Comparison of ENCODE assay signal across 11 mouse cellular contexts in the genomic region with DNA sequence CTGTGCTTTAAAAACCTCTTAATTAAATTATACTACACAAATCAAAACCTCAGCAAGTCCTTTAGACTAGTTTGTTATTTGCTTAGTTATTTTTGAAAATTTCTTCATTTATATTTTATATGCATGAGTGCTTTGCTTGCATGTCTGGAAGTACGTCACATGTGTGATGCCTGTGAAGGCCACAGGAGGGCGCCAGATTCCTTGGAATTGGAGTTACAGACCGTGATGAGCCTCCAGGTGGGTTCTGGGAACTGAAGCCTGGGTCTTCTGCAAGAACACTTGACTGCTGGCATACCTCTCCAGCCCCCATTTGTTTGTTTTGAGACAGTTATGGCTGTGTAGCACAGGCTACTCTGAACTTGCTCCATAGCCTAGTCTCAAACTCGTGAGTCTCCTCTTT. TPM values are rescaled to one million over a fixed set of nuclear protein-coding genes. Genes with fewer than 3 reads are reported as not detected.
A peak's percentile ranks its signal among the peaks of the same experiment; 100 is the strongest.
DNase-seq lines count a peak whose midpoint lies in the region; ATAC-seq and TF ChIP-seq lines count a peak whose summit lies in the region.
"Had no signal": no experiment of that assay in that cellular context is flagged by ENCODE, and none has a peak within 500 bp of the region (broad histone marks: within the 10 kb centered on the region; RNA-seq: fewer than 3 reads in every experiment).

No protein-coding gene starts in this region.

- no peaks in the 10 kb centered on the region for H3K9me3 ChIP-seq in midbrain, postnatal 0 days (ENCODE audit: low read length)
- H3K9me3 ChIP-seq in midbrain, embryonic 15.5 days = no peaks in the 10 kb centered on the region
- H3K9me3 ChIP-seq in MEL (replicated peaks; ENCODE audit: insufficient read depth, low read length) = no peaks in the 10 kb centered on the region
- H3K9me3 ChIP-seq: midbrain, embryonic 13.5 days had no signal

- peak; percentile 36 for TF ChIP-seq CTCF in midbrain, postnatal 0 days (IDR thresholded peaks at IDR 0.05)
- TF ChIP-seq CTCF in MEL (IDR thresholded peaks at IDR 0.05 in 2 of 3, conservative IDR thresholded peaks at IDR 0.05 in 1 of 3; ENCODE audit: control insufficient read depth in 1 of 3, insufficient read depth in 1 of 3, low read depth in 2 of 3, low read length in 3 of 3, poor library complexity in 1 of 3, severe bottlenecking in 1 of 3) = peak; percentile 44 to 58 (median 53)
- peak; percentile 82; the same call in 1 of the 2 replicates for TF ChIP-seq CTCF in testis, adult 2 months (IDR thresholded peaks at IDR 0.05; ENCODE audit: control insufficient read depth, insufficient read depth, insufficient replicate concordance, low read depth, low read length)

- H3K27me3 ChIP-seq in midbrain, postnatal 0 days (ENCODE audit: insufficient read depth, low read length) = no peaks in the 10 kb centered on the region
- H3K27me3 ChIP-seq in midbrain, embryonic 15.5 days (replicated peaks) = no peaks in the 10 kb centered on the region
- H3K27me3 ChIP-seq in MEL (ENCODE audit: control insufficient read depth in 1 of 2, insufficient read depth in 2 of 2, low read length in 2 of 2) = no peaks in the 10 kb centered on the region
- H3K27me3 ChIP-seq in testis, adult 2 months (ENCODE audit: control insufficient read depth, insufficient read depth, low read length) = no peaks in the 10 kb centered on the region

- ATAC-seq in midbrain, postnatal 0 days (ENCODE audit: low FRiP score) = no peak
- ATAC-seq in midbrain, embryonic 15.5 days (replicated peaks) = no peak
- no peak for ATAC-seq in erythroid progenitor cell, adult 5-6 weeks (replicated peaks; ENCODE audit: low FRiP score, poor library complexity, severe bottlenecking)
- ATAC-seq: midbrain, embryonic 13.5 days had no signal

- peak; percentile 52 for TF ChIP-seq RAD21 in MEL (IDR thresholded peaks at IDR 0.05; ENCODE audit: low read depth, low read length)

- no peaks in the 10 kb centered on the region for H3K4me1 ChIP-seq in midbrain, postnatal 0 days (ENCODE audit: insufficient read depth, low read length)
- H3K4me1 ChIP-seq in midbrain, embryonic 15.5 days = 0 out of 2 replicates have a peak, but pooled peaks cover 5% of the 10 kb centered on the region
- peaks cover 0 to 2% of the 10 kb centered on the region in 2 experiments; a peak in 1 of 4 replicates for H3K4me1 ChIP-seq in MEL (ENCODE audit: control insufficient read depth in 1 of 2, insufficient read depth in 2 of 2, low read length in 2 of 2)
- no peaks in the 10 kb centered on the region; the same call in 1 of the 2 replicates for H3K4me1 ChIP-seq in testis, adult 2 months (ENCODE audit: control insufficient read depth, insufficient read depth, low read length)

- no peak for TF ChIP-seq POLR2A in MEL (IDR thresholded peaks at IDR 0.05; ENCODE audit: control insufficient read depth in 1 of 2, insufficient read depth in 1 of 2, low read depth in 1 of 2, low read length in 2 of 2, poor library complexity in 1 of 2)
- TF ChIP-seq POLR2A in testis, adult 2 months (IDR thresholded peaks at IDR 0.05; ENCODE audit: control insufficient read depth, low read depth, low read length) = no peak

- peak; percentile 3 to 14 for DNase-seq in heart, postnatal 10 days
- DNase-seq in heart, postnatal 25 days (ENCODE audit: low spot score) = no peak
- no peak for DNase-seq in midbrain, postnatal 0 days (ENCODE audit: low spot score)
- peak; percentile 49 for DNase-seq in MEL (ENCODE audit: low read depth, low spot score)
- no peak for DNase-seq in spleen, adult 12 weeks (ENCODE audit: low spot score)

- H3K79me2 ChIP-seq in MEL (ENCODE audit: control insufficient read depth, insufficient read depth, low read length, poor library complexity) = no peaks in the 10 kb centered on the region

- H3K9ac ChIP-seq in midbrain, postnatal 0 days (replicated peaks; ENCODE audit: low read length, poor library complexity, severe bottlenecking) = no peak overlapping the region
- no peak overlapping the region for H3K9ac ChIP-seq in midbrain, embryonic 15.5 days
- no peak overlapping the region for H3K9ac ChIP-seq in MEL (ENCODE audit: control insufficient read depth, low read depth, low read length, poor library complexity, severe bottlenecking)
- H3K9ac ChIP-seq: midbrain, embryonic 13.5 days had no signal

- intact Hi-C loops in heart, postnatal 10 days (cut with DNase I) = no loop called here
- intact Hi-C loops in heart, postnatal 25 days (cut with DNase I) = no loop called here

- H3K27ac ChIP-seq in midbrain, postnatal 0 days (ENCODE audit: low read depth, low read length) = no peak overlapping the region
- no peak overlapping the region for H3K27ac ChIP-seq in midbrain, embryonic 15.5 days
- H3K27ac ChIP-seq in MEL (ENCODE audit: control insufficient read depth, low read depth, low read length) = no peak overlapping the region
- H3K27ac ChIP-seq in testis, adult 2 months (ENCODE audit: control insufficient read depth, insufficient read depth, low read depth, low read length) = no peak overlapping the region
- H3K27ac ChIP-seq: midbrain, embryonic 13.5 days had no signal

- no peaks in the 10 kb centered on the region for H3K36me3 ChIP-seq in midbrain, postnatal 0 days (ENCODE audit: insufficient read depth, low read length)
- H3K36me3 ChIP-seq in midbrain, embryonic 15.5 days (replicated peaks) = no peaks in the 10 kb centered on the region
- no peaks in the 10 kb centered on the region for H3K36me3 ChIP-seq in MEL (ENCODE audit: control insufficient read depth in 1 of 2, insufficient read depth in 2 of 2, low read length in 2 of 2)
- H3K36me3 ChIP-seq in testis, adult 2 months (ENCODE audit: control insufficient read depth, insufficient read depth, low read length) = no peaks in the 10 kb centered on the region
- H3K36me3 ChIP-seq: midbrain, embryonic 13.5 days had no signal

- H3K4me2 ChIP-seq in midbrain, postnatal 0 days (ENCODE audit: low read depth, low read length, poor library complexity, severe bottlenecking) = no peak overlapping the region
- H3K4me2 ChIP-seq in midbrain, embryonic 15.5 days = no peak overlapping the region
- H3K4me2 ChIP-seq: midbrain, embryonic 13.5 days had no signal

- TF ChIP-seq EP300 in MEL (IDR thresholded peaks at IDR 0.05; ENCODE audit: low read depth in 1 of 2, low read length in 2 of 2) = no peak

- no peak overlapping the region for H3K4me3 ChIP-seq in midbrain, postnatal 0 days (ENCODE audit: low read depth, low read length)
- H3K4me3 ChIP-seq in midbrain, embryonic 15.5 days = no peak overlapping the region
- H3K4me3 ChIP-seq in MEL (ENCODE audit: control insufficient read depth in 1 of 2, insufficient read depth in 1 of 2, low read depth in 2 of 2, low read length in 2 of 2) = no peak overlapping the region
- H3K4me3 ChIP-seq in testis, adult 2 months (ENCODE audit: control insufficient read depth, low read depth, low read length) = no peak overlapping the region
- H3K4me3 ChIP-seq: midbrain, embryonic 13.5 days had no signal

- 74% methylated on average over 4 of the region's 4 CpGs for WGBS in midbrain, postnatal 0 days
- 73% methylated on average over 4 of the region's 4 CpGs for WGBS in midbrain, embryonic 15.5 days

TF ChIP-seq in MEL, 35 proteins besides CTCF, POLR2A, EP300 and RAD21:
- no peak for TF ChIP-seq TBP (IDR thresholded peaks at IDR 0.05; ENCODE audit: low read depth, low read length)
- TF ChIP-seq UBTF (IDR thresholded peaks at IDR 0.05; ENCODE audit: borderline replicate concordance, insufficient read depth, low read depth, low read length) = no peak
- 0 out of 2 replicates have a peak, but pooled peaks have one; percentile 14 for TF ChIP-seq ZC3H11A (IDR thresholded peaks at IDR 0.05; ENCODE audit: low read depth, low read length)
- peak; percentile 33 for TF ChIP-seq SMC3 (IDR thresholded peaks at IDR 0.05; ENCODE audit: low read depth, low read length)
- no peak for TF ChIP-seq ZKSCAN1 (IDR thresholded peaks at IDR 0.05; ENCODE audit: low read depth, low read length)
- no peak for TF ChIP-seq CHD1 (IDR thresholded peaks at IDR 0.05; ENCODE audit: low read depth, low read length)
- TF ChIP-seq KAT2A (conservative IDR thresholded peaks at IDR 0.05; ENCODE audit: low read depth, low read length) = no peak
- no peak for TF ChIP-seq ELF1 (IDR thresholded peaks at IDR 0.05; ENCODE audit: low read depth, low read length)

RNA-seq across cellular contexts. Expression of a gene that starts 13.7 kb away (rescaled TPM):
- total RNA-seq in heart, postnatal 10 days (2021) = 1 to 10 TPM in 1 of 2 experiments, not detected in 1; 1.0 TPM
- total RNA-seq in heart, postnatal 25 days (2021) = not detected
- total RNA-seq in midbrain, postnatal 0 days (2014; rRNA removed) = 9.9 TPM in 1 of 2 replicates, not detected in the other
- polyA plus RNA-seq in midbrain, postnatal 0 days (2015; fragmentation: Nextera tagmentation; extraction: Ambion mirVana) = not detected in 2 replicates
- not detected in 2 replicates for polyA plus RNA-seq in midbrain, embryonic 15.5 days (2015; fragmentation: Nextera tagmentation; extraction: Ambion mirVana)
- not detected in 2 replicates for total RNA-seq in MEL (2012; rRNA removed)
- not detected for polyA plus RNA-seq in MEL (2012; ENCODE audit: insufficient read depth in 1 of 2, insufficient read length in 2 of 2, low read depth in 1 of 2, low replicate concordance in 2 of 2, missing spikeins in 1 of 2)
- polyA plus RNA-seq in testis, adult 2 months (2012; rRNA removed) = not detected in 2 replicates
- 8.0 and 10.1 TPM in 2 replicates for total RNA-seq in erythroid progenitor cell, adult 5-6 weeks (2015; ENCODE audit: low replicate concordance)
- total RNA-seq in erythroid progenitor cell, adult 5-6 weeks (2017; ENCODE audit: low replicate concordance) = not detected in 2 replicates
- total RNA-seq: common myeloid progenitor, adult 5-6 weeks; heart, postnatal 14 days had no signal
- polyA plus RNA-seq: midbrain, embryonic 13.5 days had no signal

Comparison
In these comparisons a context has a peak if more than half of its experiments do, and no peak if none do; other contexts are left out.
1. DNase-seq: peak in heart, postnatal 10 days (2 of 2) and MEL (single experiment); none in heart, postnatal 25 days (single experiment), midbrain, postnatal 0 days (single experiment) and spleen, adult 12 weeks (single experiment).
2. Peak in every context shown above with its lines, with median percentiles within 50 percentile points of each other: CTCF ChIP-seq.